Mouse (Mus musculus) v-Abl transformed pro-B cells (cell line): Measurements from ENCODE around the gene Gpr87.

Experiments
- in situ Hi-C, 2 experiments: fragments of 400-800 bp; cut with MboI; formaldehyde crosslinking; loops; one replicate each; pipeline ENCODE4 v1.15.1; 2025; ENCODE audit not compliant: unreplicated experiment in 2 of 2

Gpr87 gene

DNA sequence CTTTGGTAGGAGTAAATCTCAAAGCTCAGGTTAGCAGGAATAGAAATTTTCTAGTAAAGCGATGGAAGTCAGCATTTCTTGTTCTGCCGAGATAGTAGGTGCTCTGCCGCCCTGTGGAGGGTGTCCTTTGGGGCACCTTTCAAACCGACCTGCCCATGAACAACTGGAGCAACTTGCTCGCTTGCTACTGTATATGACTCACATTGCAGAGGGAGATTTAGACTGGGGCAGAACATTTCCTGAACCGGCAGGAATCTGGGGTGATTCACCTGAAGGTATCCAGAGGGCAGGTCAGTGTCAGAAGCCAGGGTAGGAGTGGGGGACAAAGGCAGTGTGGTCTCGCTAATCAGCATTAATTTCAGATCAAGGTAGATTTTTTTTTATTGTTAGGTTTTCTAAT is at the start of gene Gpr87:
TSS of gene Gpr87 (minus strand) at position 167 of the 400 bp plus-strand sequence.
- in situ Hi-C loops: loop anchor here in 1 of 2 experiments (25.0 kb wide), 1 partner anchor 667 kb away; the partner anchor contains the start of gene Gm8298

DNA sequence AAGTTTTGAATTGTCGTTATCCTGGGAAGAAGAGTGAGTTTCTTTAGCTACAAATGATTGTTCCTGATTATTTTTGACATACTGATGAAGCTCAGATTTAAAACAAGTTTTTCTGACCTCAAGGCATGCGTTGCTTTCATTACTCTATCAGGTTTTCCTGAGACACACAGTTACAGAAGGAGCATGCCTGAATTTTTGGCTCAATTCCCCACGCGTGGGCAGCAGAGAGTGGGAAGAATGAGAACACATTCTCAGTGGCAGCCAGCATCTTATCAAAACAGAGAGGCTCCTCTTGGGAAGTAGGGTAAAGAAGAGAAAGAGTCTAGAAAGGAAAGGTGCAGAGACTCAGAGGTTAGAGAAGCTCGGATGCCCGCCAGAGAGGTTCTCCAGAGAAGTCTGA is 48.5 kb upstream of the Gpr87 start:
- in situ Hi-C loops: loop anchor here in 1 of 2 experiments (25.0 kb wide), 1 partner anchor 706 kb away; the partner anchor contains the start of genes Eif2a and Serp1

DNA sequence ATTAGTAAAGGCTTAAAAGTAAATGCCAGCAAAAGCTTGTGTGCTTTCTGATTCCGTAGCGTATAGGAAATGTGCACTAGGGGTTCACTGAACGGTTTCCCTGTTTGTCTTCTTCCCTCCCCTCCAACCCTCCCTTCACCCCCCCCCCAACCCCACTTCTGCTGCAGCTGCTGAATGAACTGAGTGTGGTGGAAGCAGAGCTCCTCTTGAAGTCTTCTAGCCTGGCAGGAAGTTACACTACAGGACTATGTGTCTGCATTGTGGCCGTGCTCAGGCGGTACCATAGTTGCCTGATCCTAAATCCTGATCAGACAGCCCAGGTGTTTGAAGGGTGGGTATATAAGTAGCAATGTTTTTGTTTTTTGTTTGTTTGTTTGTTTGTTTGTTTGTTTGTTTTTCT is 40.0 kb upstream of the Gpr87 start:
- in situ Hi-C loops: loop anchor here in 1 of 2 experiments (25.0 kb wide), 1 partner anchor 698 kb away; the partner anchor contains the start of genes Eif2a and Serp1

DNA sequence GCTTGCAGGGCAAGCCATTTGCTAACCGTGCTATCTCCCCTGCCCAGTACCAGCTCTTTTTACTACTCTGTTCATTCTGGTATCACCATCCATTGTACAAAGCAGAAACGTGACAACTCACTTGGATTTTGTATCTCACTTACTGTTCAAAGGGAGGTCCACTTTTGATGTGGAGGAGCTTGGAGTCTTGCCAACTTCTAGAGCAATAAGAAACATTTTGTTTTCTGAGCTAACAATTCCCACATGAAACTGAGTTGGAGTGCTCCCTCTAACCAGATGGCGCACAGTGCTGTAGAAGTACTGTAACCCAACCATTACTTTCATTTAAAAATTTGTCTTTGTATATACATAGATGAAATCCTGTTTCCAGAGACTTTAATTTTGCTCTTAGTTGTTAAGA is 36.0 kb upstream of the Gpr87 start:
- in situ Hi-C loops: loop anchor here in 1 of 2 experiments (25.0 kb wide), 1 partner anchor 694 kb away; the partner anchor contains the start of genes Eif2a and Serp1

DNA sequence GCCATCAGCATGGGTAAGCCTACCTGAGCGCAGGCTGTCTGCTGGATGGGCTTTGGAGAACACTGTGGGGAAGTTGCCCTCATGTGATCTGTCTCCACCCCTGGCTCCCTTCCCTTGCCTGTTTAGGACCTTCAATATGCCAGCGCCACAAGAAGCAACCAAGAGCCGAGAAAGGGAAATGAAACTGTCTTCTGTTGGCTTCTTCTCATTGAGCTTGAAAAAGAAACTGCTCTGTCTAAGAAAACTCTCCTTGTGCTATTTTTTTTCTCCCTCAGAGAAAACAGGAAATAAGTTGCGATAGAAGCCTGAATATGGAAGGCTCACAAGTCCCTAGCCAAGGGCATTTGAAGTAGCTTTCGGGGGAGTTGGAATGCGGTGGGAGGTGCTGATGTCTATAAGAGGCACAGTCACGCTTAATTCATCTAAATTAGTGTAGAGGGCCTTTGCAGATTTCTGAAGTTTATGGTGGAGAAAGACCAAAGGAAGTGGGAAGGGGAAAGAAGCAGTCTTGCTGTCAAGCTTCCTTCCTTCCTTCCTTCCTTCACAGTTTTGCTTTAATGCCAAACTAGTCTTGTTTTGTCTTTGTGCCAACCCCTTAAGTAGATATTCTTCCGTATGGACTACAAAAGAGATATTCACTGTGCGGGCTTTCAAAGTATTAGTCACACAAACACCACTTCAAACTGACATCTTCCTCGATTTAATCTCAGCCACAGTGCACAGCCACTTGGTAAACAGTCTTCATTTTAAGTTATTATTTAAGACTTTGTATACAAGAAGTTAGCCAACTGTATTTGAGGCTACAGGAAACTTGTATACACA is 34.0 kb upstream of the Gpr87 start:
- in situ Hi-C loops: loop anchor here in 1 of 2 experiments (5.0 to 25.0 kb wide), 2 partner anchors 33 to 692 kb away; partner anchors contain the start of genes Eif2a, P2ry12 and Serp1

DNA sequence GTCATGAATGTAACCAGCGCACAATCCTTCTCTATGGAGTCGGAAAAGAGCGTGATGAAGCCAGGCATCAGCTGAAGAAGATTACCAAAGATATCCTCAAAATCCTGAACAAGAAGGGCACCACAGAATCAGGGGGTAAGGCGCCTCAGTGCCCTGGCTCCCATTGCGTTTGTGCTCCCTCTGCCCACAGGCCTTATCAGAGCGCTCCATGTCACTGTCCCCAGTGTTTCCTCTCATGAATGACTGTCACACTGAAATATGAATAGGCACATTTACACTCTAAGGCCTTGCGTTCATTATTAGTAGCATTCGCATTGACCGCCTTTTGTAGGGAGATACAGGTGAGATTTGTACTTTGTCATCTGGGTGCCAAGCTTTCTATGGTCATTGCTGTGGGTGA is 32.8 kb upstream of the Gpr87 start:
- in situ Hi-C loops: loop anchor here in 1 of 2 experiments (5.0 to 25.0 kb wide), 2 partner anchors 35 to 690 kb away; partner anchors contain the start of genes Eif2a, P2ry12 and Serp1

DNA sequence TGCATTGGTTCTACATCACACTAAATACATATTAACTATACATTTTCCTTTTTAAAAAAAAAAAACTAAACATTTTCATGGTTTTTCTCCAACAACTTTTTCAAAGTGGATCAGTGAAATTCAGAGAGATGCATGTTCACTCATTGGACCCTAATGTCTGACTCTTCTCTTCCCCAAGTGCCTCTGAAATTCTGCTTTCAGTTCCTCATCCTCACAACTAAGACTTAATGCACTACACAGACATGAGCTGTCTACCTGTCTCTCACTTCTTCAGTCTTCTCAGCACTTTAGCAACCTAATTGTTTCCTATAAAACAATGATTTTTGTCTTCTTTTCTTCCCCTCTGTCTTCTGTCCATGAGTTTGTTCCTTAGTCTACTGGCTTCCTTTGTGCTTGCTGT is 30.5 kb upstream of the Gpr87 start:
- in situ Hi-C loops: loop anchor here in 1 of 2 experiments (5.0 to 25.0 kb wide), 2 partner anchors 37 to 688 kb away; partner anchors contain the start of genes Eif2a, P2ry12 and Serp1

DNA sequence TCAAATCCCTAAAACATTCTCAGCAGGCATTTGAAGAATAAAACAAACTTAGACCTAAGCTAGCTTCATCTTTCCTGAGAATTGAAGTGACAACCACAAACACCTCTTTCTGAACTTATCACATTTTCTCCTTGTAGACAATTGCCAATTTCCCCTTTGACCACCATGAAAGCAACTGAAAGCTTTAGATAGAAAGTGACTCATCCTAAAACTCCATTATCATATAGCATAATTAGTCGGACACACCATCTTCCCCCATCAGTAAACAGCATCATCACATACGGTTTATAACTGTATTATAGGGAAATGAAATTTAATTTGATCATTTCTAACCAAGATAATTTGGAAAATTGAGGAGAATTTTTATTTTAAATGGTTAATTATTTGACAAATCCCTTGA is 27.4 kb upstream of the Gpr87 start:
- in situ Hi-C loops: no loop called here

DNA sequence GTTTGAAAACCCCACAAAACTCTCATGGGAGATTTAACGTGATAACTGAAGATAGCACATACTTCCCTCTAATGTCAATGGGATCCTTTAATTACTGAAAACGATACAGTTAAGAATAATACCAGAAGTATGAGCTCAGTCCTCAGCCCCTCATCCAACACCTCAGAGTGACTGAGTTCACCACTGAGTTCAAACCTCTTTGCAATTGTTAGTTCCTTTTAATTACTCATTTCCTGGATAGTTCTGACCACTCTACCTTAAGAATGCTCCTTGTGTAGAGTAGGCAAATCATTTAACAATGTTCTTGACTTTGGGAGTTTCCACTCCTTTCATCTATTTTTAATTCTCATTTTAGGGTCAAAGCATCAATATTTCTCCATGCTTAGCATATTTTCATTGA is 24.4 kb upstream of the Gpr87 start:
- in situ Hi-C loops: no loop called here

DNA sequence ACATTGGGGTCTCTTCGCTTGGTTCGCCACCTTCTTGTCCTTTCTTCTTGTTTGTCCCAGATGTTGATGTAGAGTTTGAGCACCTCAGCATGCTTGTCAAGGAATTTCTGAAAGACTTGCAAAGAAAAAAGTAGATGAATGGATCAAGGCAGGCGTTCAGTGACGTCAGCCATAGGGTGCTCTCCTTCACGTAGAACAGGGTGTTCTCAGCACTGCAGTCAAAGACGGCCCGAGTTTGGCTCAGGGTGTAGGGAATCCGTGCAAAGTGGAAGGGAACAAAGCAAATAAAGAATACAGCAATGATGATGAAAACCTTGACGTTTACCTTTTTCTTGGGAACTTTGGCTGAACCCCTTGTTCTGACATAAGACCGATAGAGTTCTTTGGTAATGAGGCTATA is 22.3 kb upstream of the Gpr87 start:
- in situ Hi-C loops: no loop called here

DNA sequence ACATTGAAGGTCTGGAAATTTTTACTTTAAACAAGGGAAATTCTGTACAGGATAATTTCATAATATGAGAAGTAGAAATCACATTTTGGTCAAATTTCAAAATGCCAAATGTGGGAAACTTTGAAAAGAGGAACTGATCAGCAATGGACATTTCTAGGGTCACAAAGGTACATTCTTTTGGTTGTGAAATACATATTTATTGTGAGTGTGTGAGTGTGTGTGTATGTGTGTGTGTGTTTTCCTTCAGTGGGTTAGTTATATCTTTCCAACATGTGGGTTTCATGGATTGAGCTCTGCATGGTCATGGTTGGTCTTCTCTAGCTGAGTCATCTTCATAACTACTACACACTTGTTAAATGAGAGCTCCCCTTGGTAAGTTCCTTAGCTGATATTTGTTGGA is 17.5 kb upstream of the Gpr87 start:
- in situ Hi-C loops: no loop called here

DNA sequence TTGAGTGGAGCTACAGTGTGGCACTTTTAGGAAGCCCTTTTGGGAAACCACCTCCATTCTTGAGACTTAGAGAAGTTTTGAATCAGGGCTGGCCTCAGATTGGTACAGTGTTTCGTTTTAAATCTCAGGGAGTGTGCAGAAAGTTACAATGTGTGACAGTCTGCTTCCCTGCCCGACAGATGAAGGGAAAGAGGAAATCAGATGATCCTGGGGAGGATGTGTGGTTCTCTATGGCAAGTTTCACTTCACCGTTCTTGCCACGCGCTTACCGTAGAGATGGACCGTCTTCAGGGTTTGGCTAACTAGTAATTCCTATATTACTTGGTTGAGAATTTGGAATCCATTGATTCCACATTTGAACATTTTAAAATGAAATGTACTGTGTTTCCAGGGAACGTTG is 16.9 kb upstream of the Gpr87 start:
- in situ Hi-C loops: no loop called here

DNA sequence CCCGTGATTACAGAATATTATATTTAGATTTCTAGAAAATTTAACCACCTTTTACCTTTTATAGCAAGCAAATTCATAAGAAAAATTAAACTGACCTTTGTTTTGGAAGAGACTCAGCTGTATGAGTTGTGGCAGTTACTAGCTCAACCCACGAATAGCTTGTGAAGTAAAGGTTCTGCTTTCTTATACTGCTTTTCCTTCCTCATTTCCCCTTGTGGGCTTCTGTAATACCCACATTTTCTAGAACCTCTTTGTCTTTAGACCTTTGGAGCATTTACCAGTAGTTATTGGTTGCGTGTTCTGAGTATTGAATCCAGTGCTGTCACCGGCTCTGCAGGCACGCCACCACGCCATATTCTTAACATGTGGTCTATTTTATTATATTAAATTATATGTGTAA is 15.8 kb upstream of the Gpr87 start, which contains the start of gene P2ry13:
TSS of gene P2ry13 (minus strand) at position 156 of the 400 bp plus-strand sequence.
- in situ Hi-C loops: no loop called here

DNA sequence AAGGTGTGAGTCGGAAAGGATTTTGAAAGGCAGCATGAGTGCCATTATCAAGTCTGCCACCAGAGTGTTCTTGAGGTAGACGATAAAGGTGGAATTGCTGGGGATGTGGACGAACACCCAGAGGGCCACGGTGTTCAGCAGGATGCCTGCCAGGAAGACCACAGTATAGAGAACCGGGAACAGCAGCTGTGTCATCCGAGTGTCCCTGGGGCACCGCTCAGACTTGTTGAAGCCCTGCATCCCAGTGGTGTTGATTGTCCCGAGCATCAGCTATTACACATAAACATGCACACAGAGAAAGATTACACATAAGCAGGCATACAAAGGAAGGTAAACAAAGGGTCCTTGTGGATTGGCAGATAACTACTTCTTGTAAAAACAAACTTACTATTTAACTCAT is 15.2 kb upstream of the Gpr87 start:
- in situ Hi-C loops: no loop called here

DNA sequence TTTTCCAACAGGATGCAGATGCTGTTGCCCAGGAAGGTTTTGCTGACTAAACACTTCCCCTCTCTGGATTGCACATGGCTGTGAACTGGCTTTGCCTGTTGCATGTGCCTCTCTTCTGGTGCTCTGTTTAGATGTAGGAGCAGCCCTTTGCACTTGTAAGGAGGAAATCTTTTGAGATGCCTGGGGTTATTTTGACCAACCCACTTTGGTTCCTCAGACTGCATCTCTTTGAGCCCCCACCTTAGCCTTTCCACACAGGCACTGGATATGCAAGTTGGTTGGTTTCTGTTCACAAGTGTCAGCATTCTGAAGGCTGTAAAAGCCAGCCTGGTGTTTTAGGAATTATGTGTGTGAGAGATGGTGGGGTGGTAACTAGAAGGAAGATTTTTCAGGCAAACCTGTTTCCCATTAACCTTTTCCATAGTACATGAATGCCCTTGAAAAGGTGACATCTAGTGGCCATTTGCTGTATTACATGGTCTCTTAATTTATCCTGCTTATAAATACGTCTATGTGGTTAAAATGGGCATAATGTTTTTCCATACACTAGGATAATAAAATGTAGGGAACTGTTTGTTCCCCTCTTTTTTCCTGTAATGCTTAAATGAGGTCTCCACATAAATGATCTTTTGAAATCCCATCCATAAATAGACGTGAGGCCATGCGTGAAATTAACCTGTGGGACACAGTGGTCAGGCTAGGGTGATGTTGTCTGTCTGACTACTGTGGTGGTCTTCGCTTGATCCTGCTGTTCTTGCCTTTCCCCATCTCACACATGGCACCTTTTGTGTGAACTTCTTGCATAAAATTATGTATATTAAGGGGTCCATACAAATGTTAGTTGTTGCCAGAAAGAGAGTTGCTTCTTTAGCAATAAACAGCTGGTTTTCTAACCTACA is 14.0 kb upstream of the Gpr87 start:
- in situ Hi-C loops: loop anchor here in 1 of 2 experiments (10.0 kb wide), 1 partner anchor 106 kb away; no protein-coding TSS in a partner anchor

DNA sequence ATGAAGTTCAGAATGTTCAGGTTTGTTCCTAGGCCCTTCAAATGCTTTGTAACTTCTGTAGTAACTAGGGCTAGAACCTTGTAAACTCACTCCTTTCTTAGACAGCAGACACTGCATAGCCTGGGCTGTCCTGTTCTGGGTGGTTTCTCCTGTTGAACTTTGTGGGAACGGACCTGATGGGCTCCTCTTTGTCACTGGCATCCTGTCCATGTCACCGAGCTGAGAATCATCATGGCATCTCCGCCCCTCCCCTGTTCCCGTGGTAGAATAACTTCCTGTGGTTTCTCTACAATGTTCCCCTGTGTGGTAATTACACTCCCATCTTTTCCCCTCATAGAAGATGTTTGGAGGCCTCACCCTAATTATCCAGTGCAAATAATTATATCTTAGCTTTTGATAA is 11.0 kb upstream of the Gpr87 start:
- in situ Hi-C loops: loop anchor here in 1 of 2 experiments (10.0 kb wide), 1 partner anchor 109 kb away; no protein-coding TSS in a partner anchor

DNA sequence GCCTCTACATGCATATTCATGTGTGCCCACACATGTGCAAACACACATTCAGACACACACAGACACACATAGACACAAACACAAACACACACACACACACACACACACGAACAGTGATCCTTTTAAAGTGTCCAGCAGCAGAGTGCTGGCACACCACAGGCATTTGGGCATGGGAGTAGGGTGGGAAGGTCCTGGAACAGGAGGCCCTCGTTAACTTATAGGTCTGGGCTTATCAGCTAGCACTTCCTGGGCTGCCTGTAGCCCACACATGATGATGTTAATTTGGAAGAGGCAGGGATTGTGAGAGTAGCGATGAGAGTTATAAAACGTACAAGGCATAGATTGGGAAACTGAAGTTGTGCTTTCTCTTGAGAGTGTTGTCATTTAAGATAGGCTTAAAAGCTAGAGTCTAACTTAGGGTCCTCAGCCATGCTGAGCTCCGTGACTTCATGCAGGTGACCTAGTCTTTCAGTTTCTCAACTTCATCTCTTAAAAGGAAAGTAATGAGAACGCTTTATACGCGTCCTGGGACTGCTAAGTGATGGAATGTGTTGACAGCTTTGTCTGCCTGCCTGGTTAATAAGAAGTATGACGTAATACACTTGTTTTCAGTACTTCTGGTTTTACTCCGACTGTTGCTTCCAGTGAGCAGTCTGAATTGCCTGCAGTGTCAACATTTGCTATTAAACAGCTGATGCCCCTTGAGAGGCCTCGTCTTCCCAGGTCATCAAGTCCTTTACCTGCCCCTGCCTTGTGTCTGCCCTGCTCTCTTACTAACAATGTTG is 10.0 kb upstream of the Gpr87 start:
- in situ Hi-C loops: loop anchor here in 1 of 2 experiments (10.0 kb wide), 1 partner anchor 110 kb away; no protein-coding TSS in a partner anchor

DNA sequence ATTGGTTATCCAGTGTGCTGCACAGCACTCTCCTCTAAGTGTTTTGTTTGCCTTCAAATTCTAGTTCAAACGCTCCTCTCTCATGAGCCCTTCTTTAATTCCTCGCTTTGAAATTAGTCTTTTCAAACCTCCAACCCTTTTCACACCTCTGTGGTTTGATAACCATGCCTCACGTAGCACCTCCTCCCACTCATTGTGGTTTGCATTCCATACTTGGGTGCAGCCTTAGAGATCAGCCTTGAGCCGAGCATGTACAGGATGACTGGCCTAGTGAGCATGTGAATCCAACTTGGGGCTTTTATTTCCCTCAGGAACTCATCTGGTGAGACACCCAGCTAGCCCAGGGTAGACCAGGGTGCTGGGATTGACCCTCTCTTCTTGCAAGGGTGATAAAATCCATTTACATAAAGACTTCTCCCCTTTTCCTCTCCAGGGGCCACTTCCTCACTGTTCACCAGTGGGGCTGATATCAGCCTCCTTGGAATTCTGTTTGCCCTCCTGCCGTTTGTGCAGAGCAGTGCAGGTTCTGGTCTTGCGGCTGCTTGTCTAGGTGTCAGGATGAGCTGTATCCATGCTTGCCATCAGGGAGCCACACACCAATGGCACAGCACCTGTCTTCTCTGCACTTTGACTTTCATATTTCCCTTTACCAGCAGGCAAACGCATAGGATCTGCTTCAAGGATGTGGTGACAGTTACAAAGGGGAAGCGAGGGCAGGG is 9.1 kb upstream of the Gpr87 start:
- in situ Hi-C loops: loop anchor here in 1 of 2 experiments (10.0 kb wide), 1 partner anchor 111 kb away; no protein-coding TSS in a partner anchor
